Mouse (Mus musculus): Measurements from ENCODE around the gene Tsc22d2.

Gene Tsc22d2

DNA sequence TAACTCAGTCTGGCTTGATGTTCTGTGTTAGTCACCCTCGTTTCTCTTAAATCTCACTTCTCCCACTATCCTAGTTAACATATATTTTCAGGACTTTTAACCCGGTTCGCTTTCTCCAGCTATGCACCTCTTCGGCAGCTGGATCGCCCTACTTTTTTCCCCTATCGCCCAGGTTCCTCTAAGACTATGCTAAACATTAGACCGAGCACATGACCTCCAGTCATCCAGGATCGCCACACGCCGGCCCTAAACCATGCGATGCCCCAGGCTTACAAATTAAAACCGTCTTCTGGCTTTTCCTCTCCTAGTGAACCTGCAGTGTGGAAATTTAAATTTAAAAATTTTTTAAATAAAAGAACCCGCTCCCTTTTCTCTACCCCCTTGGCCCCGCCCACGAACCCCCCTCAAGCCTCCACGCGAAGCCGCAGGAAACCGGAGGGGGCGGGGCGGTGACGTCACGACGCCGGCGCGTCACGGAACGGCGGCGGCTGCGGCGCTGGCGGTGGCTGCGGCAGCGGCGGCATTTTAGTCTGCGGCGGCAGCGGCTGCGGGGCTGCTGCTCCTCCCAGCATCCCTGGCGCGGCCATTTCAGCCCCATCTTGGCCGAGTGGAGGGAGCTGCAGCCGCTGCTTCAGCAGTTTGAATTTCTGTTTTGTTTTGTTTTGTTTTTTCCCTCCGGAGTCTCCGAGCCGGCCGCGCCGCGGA lies at the start of gene Tsc22d2:
Tsc22d2 (plus strand) TSS at position 482 of the 705 bp plus-strand sequence.
- DNase-seq, result peak; percentile 99

DNA sequence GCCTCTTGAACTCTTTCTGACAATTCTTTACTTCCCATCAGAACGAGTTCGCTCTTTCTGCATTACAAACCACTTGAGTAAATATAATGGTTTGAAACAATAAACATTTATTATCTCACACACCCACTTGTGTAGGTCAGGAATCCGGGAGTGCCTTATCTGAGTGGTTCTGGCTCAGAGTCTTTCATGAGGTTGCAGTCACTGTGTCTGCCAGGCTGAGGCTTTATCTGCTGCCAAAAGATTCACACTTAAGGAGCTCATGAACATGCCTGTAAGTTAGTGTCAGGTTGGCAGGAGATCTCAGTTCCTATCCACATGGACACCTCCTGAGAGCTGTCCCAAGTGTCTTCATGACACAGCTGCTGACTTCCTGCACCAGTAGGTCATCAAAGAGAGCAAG lies 47.8 kb upstream of the Tsc22d2 start:
- no peak for DNase-seq

DNA sequence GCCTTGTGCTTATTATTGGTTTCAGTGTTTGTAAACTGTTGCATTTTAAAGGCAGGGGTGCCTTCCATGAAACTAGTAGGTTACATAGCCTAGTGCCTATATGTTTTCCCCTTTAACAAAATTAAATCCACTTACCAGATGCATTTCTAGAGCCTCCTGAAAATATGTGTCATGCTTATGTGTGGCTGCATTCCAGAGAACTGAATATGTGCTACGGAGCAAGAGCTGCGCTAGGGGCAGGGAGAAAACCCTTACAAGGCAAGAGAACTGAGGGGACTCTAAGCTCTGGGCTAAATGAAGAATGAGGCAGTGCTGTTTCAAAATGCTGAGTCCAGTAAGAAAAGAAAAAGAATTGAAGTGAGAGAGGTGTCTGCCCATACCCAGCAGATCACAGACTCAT lies 43.7 kb upstream of the Tsc22d2 start:
- no peak for DNase-seq

DNA sequence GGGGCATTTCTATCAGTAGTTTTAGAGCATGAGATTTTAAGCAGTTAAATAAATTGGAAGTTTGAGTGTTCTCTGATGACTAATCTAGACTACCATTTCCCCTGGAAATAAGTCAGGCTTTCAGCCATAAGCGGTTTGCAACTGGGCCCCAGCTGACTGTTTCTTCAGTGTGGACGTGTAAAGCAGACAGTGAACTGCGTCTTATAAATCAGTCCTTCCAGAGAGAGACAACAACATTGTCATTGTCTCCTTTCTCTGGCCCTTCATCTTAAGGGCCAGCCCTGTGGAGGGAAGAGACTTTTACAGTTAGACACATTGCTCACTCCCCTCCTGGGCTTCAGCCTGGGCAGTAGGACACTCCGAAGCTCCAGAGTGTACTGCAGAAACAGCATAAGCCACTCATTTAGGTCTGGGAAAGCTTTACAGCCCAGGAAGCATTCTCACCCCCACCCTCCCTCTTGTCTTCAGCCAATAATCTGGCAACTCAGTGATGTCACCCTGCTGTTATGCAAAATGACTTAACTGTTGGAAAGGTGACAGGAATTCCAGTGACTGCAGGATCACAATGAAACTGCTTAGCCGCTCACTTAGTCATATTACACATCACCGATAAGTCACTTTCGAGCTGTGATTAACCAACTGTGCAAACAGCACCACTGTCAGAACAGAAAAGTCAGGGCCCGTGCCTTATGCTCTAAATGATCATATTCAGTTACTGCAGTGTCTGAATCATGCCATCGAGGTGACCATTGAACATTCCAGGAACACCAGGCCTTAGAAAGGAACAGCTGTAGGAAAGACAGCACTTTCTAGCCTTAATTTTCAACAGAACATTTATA lies 42.2 kb upstream of the Tsc22d2 start:
- no peak for DNase-seq

DNA sequence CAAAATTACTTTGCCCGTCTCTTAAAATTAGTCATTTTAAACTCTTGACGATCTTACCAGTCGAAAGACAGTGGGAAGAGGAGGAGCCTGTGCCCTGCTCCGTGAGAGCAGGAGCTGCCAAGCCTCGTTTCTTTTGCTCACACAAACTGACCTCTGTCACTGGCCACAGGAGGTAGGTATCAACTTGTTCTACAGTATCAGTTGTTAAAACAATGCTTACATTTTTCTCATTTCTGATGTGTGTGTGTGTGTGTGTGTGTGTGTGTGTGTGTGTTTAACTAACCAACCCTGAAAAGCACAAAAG lies 41.7 kb upstream of the Tsc22d2 start:
- no peak for DNase-seq

DNA sequence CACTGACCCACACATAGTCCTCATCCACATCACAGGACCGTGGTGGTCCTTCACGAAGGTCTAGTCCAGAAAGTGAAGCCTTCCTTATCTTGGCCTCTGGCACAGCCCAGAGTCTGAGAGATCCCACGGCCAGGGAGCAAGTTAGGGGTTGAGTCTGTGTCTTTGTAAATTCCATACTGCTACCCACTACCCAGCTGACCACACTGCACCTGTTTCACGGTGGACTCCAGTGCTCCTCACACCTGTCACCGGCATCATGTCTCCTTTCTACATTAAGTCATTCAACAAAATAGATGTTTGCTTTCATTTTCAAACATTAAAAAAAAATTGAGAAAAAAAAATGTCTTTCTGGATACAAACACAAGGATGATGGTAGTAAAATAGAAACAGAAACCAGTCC lies 40.2 kb upstream of the Tsc22d2 start:
- DNase-seq, result no peak

DNA sequence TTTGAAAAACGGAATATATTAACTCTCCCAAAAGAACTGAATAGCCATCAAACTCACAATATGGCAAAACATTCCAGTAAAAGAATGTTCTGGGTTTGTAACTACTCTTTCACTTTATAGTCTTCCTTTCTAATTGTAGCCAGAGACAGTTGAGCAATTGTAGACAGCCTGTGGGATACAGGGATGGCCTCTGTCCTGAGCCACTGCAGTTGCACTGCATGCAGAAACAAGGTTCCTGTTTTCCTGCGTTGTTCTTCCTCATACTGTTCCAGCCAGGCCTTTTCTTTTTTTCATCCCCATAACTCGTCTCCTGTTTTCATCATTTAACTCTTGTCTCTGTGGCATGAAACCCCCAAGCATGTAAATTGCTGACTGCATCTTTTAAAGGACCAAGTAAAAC lies 37.8 kb upstream of the Tsc22d2 start:
- DNase-seq, result no peak

DNA sequence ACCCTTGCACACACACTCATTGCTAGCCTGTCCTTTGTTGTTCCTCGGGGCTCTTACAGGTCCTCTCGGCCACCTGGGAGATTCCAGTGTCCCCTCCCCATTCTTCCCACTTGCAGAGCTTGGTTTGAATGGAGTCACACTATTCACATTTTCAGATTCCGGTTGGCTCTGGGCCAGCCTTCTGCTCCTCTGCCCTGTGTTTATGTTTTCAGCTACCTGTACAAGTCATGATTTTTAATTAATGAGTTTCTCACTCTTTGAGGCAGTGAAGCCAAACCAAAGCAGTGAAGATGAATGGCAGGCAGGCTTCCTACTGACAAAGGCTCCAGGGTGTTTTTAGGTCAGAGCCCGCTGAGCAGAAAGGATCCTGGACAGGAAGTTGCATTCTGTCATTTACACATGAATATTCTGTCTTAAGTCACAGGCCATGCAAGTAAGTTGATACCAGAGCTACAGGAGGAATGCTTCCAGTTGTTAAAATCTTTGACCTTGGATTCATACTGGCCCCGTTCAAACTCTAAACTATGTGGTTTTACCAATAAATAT lies 36.9 kb upstream of the Tsc22d2 start:
- no peak for DNase-seq

DNA sequence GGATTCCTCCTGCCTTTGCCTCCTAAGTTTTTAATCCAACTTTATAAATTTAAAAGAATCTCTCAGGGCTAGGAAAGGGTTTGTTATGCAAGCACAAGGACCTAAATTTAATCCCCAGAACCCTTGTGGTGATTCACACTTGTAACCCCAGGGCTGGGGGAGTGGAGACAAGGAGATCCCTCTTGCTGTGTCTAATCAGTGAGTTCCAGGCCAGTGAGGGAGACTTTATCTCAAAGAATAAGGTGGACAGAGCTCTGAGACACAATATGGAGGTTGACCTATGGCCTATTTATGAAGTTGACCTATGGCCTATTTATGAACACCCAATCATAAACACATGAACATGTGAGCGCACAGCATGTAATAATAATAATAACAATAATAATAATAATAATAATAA lies 31.8 kb upstream of the Tsc22d2 start:
- DNase-seq, result no peak

DNA sequence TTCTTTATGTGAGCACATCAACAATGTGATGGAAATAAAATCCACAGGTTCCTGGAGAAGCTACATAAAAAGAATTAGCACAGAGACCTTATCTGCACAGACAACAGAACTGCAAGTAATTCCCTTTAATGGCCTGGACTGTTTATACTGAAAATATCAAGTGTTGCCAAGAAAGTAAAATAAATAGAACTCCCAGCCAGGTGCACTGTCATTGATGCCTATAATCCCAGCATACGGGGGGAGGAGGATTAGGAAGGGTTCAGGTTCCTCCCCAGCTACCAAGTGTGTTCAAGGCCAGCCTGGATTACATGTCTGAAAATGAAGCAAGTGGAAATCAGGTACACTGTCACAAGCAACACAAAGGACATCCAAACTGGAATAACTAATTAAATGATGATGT lies 29.5 kb upstream of the Tsc22d2 start:
- no peak for DNase-seq

DNA sequence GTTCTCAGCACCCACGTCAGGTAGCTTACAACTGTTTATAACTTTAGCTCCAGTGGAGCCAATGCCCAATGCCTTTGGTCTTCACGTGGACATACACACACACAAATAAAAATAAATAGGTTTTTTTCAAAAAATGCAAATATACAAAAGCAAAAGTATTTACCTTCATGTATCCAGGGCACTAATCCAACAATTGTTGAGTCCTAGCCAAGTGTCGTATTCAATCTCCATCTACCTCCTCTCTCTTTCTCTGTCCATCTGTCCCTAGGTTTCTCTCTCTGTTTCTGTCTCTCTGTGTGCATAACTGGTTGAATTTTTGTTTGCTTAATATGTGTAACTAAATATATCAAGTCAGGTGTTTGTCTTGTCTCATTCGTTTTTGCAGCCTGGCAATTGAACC lies 25.8 kb upstream of the Tsc22d2 start:
- DNase-seq, result no peak

DNA sequence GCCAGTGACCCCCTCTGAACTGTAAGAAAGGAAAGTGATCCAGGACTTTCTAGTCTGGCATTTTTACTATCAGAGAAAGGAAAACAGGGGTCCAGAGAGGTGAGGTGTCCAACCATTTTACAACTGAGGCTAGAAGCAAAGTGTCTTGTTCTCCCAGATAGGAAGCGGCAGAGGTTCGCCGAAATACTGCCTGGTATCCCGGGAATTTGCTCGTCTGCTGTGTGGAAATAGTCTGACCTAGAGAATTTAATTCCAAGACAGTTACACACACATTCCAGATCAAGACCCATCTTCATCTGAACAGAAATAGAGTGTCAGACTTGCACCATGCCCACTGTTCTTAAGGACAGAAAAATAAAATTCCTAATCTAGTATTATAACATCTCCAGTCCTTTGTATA lies 16.0 kb upstream of the Tsc22d2 start:
- DNase-seq, result no peak

DNA sequence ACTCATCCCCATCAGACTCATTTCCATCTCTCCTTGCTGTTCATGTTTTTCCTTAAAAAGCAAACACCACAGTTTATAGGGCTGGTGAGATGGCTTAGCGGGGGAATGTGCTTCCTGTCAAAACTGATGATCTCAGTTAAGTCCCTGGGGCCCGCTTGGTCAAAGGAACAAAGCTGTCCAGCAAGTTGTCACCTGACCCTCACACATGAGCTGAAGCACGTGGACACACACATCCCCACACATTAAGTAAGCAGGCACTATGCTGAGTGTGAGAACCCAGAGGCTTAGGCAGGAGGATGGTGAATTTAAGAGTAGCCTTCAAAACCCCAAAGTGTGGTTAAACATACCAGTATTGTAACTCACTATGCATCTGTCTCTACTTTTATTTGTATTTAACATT lies 14.6 kb upstream of the Tsc22d2 start:
- DNase-seq, result no peak

DNA sequence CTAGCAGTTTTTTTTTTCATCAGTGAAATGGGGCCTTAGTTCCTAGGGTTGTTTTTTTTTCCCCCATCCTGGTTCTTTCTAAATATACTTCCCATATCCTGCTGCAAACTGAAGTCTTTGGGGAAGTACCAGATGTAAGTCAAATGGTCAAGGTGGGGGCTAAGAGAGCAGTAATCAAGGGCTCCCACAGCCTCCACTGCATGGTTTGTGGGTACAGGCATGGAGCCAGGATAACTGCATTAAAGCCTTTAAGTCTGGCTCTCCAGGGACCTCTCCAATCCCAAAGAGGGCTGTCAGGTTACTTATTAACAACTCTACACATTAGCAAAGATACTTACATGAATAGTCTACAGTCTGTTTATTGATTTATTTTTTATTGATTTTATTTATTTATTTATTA lies 2.8 kb upstream of the Tsc22d2 start:
- DNase-seq, result no peak

DNA sequence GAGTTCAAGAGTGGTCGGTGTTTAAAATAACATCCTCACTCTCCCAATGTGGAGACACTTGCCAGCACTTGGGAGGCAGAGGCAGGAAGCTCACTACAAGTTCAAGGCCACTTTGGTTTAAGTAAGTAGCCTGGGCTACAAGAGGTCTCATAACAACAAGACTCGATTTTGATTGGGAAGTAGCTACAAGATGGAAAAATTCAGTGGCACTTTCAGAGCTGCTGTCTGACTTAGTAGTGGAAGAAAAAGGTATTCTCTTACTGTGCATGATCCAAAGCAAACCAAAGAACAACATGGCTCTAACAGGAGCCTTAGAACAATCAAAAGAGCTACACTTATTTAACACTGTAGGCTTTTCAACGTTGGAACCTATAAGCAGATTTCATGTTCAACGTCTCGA lies 844 bp upstream of the Tsc22d2 start:
- no peak for DNase-seq

DNA sequence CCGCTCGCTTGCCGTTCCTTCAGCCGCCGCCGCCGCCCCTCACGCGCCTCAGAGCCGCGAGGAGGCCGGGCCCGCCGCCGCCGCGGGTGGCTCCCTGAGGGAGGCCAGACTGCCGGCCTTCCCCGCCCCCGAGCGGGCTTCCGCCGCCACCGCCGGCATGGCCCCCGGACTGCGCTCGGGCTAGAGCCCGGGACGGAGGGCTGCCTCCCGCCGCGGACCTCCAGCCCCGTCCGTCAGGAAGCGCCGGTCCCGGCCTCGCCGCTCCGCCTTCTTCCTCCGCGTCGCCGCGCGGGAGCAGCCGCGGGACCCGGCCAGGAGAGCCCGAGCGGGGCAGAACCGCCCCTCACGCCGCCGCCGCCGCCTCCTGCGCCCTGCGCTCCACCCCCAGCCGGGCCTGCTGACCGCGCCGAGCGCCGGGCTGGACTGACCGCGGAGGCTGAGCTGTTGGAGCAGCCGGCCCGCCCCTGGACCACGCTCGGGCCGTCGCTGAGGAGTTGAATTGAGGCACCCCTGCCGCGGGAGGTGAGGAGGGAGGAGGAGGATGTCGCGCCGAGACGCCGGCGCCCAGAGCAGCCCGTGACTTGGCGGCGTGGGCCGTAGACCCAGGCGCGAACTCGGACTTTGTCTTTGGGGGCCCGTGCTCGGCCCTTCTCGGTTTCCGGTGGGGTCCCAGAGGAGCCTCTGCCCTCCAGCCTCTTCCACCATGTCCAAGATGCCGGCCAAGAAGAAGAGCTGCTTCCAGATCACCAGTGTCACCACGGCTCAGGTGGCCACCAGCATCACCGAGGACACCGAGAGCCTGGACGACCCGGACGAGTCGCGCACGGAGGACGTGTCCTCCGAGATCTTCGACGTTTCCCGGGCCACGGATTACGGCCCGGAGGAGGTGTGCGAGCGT lies 720 bp downstream of the Tsc22d2 start:
- DNase-seq, result peak; percentile 64

DNA sequence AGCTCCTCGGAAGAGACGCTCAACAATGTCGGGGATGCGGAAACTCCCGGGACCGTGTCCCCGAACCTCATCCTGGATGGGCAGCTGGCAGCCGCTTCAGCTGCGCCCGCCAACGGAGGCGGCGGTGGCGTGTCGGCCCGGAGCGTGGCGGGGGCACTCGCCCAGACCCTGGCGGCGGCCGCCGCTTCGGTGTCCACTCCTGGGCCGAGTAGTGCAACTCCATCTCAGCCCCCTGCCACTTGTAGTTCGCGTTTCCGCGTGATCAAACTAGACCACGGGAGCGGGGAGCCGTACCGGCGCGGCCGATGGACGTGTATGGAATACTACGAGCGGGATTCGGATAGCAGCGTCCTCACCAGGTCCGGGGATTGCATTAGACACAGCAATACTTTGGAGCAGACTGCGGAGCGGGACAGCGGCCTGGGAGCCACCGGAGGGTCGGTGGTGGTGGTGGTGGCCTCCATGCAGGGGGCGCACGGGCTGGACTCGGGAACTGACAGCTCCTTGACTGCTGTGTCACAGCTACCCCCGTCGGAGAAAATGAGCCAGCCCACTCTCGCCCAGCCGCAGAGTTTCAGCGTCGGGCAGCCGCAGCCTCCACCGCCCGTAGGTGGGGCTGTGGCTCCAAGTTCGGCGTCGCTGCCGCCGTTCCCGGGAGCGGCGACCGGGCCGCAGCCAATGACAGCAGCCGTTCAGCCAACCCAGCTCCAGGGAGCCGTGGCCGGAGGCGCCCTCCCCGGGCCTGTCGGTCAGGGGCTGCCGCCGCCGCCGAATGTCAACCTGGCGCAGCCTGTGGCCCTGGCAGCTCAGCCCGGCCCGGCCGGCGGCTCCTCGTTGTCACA lies 1.6 kb downstream of the Tsc22d2 start:
- peak; percentile 77 for DNase-seq

DNA sequence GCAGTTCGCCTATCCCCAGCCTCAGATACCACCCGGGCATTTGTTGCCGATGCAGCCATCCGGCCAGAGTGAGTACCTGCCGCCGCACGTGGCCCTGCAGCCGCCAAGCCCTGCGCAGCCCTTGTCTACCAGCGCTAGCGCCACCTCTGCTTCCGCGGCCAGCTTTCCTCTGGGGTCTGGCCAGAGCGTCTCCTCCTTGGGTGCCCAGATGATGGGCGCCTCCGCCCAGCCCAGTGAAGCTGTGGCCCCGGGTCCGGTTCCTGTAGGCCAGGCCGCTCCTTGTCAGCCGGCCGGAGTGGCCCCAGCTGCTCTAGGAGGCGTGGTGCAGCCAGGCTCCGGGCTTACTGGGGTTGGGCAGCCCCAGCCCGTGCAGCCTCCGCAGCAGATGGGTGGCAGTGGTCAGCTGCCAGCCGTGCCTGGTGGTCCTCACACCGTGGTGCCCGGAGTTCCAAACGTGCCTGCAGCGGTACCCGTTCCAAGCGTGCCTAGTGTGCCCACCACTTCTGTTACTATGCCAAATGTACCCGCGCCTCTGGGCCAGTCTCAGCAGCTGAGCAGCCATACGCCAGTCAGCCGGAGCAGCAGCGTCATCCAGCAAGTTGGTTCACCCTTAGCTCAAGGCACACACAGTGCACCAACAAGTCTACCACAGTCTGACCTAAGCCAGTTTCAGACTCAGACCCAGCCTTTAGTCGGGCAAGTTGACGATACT lies 2.4 kb downstream of the Tsc22d2 start:
- peak; percentile 48 for DNase-seq

DNA sequence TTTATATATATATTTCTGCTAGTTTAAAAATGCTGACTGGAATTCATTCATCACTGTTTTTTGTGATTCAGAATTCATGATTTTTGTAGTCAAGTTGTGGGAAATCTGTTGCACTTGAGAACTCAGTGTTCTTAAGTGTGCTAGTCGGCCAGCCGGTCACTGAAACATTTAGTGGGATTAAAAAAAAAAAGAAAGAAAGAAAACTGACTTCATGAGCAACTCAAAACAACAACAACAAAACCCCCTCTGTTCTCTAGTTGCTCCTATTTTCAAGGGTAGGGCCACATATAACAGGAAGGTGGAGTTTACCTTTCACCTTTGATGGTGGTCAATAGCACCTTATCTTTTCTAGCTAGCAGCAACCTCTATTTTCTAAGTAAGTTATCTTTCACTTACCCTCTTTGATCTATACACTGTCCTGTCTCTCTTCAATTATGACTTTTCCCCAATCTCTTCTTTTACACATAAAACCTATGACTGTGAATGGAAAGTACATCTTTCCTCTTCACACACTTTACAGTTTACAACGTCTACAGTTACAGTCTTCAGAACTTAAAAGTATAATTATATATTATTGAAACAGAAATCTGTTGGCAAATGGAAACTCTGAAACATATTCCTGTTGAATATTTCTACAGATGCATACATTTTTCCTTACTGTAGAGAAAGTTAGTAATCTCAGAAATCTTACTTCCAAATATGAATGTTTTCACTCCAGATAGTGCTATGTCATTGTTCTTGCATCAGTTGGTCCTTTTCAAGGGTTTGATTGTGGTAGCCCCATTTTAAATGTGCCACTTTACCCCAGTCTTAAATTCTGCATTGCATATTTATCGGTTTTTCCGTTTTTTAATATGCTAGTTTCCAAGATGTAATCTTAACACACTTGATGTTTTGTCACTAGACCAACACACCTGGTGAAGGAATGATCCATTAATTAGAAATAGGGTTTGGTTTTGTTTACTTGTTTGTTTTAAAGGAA lies 4.5 kb downstream of the Tsc22d2 start:
- DNase-seq, result no peak

DNA sequence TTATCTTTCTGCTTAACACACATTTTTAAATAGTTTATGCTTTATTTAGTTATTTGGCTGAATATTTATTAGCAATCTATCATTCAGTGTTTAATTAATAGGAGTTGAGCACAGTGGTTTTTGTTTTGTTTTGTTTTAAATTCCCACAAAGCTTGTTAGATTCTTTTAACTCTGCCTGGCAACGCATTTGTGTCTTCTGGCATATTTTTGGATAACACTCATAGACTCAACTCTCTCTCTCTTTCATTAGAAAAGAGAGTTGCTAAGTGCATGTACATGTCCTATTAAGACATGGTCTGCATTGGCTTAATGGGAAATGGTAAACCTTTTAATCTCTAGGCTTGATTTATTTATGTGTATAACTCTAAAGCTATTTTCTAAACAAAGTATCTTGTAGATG lies 14.3 kb downstream of the Tsc22d2 start:
- DNase-seq, result no peak

DNA sequence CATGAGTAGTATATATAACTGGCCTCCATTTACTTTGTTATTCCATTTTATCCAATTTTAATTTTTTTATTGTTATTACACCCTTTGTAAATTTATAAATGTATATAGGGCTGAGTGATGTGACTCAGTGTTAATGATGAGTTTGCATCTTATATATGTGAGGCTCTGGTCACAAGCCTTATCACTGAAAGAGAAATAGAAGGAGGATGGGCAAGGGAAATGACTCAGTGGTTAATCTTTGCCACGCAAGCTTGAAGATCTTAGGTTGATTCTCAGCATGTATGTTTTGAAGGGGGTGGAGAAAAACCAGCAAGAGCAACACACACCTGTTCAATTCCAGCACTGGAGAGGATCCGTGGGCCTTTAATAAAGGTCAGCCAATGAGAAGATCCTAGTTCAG lies 19.9 kb downstream of the Tsc22d2 start:
- no peak for DNase-seq

Data from right cerebral cortex, postnatal 14 days (tissue).